Mouse (Mus musculus): Measurements from ENCODE around the gene Fis1. TPM values are rescaled to one million over a fixed set of nuclear protein-coding genes. Genes with fewer than 3 reads are reported as not detected.

The Fis1 gene
- polyA plus RNA-seq, 1 experiment from 2014 or later = 358 TPM

GRCm38 (mm10) chr5:136929073-136929472 is 24.0 kb upstream of the Fis1 start:
- Histone ChIP-seq H3K9me3 (ENCODE audit: low read length) (no peaks in the 10 kb centered on the region), H3K27ac (ENCODE audit: low read length) (no peak overlapping the region), H3K9ac (replicated peaks; ENCODE audit: low read depth) (no peak overlapping the region), H3K4me3 (ENCODE audit: low read depth, low read length) (no peak overlapping the region), H3K27me3 (replicated peaks; ENCODE audit: insufficient read depth, low read length) (no peaks in the 10 kb centered on the region), H3K4me1 (ENCODE audit: insufficient read depth, low read depth, low read length) (no peaks in the 10 kb centered on the region), H3K4me2 (replicated peaks; ENCODE audit: low read depth, low read length) (peak overlapping the region; percentile 35), H3K36me3 (ENCODE audit: insufficient read depth, low read length) (no peaks in the 10 kb centered on the region)
- peak; percentile 91 for DNase-seq (ENCODE audit: low spot score)
- peak; percentile 93 for ATAC-seq
- peak; percentile 97 for TF ChIP-seq CTCF (IDR thresholded peaks at IDR 0.05)
- no peak for TF ChIP-seq EP300 (IDR thresholded peaks at IDR 0.05)
- WGBS = 17% methylated on average over 4 of the region's 4 CpGs

- WGBS = 86% methylated on average over 14 of the region's 14 CpGs
- no peak for ATAC-seq
- no peak for DNase-seq (ENCODE audit: low spot score)
- no peaks in the 10 kb centered on the region for H3K27me3 ChIP-seq (replicated peaks; ENCODE audit: insufficient read depth, low read length)
- no peak for TF ChIP-seq CTCF (IDR thresholded peaks at IDR 0.05)
- TF ChIP-seq EP300 (IDR thresholded peaks at IDR 0.05) = no peak
- H3K9me3 ChIP-seq (ENCODE audit: low read length) = no peaks in the 10 kb centered on the region
- no peak overlapping the region for H3K27ac ChIP-seq (ENCODE audit: low read length)
- H3K4me2 ChIP-seq (replicated peaks; ENCODE audit: low read depth, low read length) = no peak overlapping the region
- no peak overlapping the region for H3K4me3 ChIP-seq (ENCODE audit: low read depth, low read length)
- no peaks in the 10 kb centered on the region for H3K36me3 ChIP-seq (ENCODE audit: insufficient read depth, low read length)
- H3K9ac ChIP-seq (replicated peaks; ENCODE audit: low read depth) = no peak overlapping the region
- no peaks in the 10 kb centered on the region for H3K4me1 ChIP-seq (ENCODE audit: insufficient read depth, low read depth, low read length)
Measured at GRCm38 (mm10) chr5:136931896-136932295, 21.2 kb upstream of the Fis1 start.

GRCm38 (mm10) chr5:136932956-136933355 is 20.1 kb upstream of the Fis1 start:
- Histone ChIP-seq H3K4me1 (ENCODE audit: insufficient read depth, low read depth, low read length) (no peaks in the 10 kb centered on the region), H3K9me3 (ENCODE audit: low read length) (no peaks in the 10 kb centered on the region)

GRCm38 (mm10) chr5:136933930-136934329 is 19.1 kb upstream of the Fis1 start:
- DNase-seq (ENCODE audit: low spot score) = no peak
- ATAC-seq = no peak
- Histone ChIP-seq H3K27ac (ENCODE audit: low read length) (no peak overlapping the region), H3K4me1 (ENCODE audit: insufficient read depth, low read depth, low read length) (no peaks in the 10 kb centered on the region), H3K9ac (replicated peaks; ENCODE audit: low read depth) (no peak overlapping the region), H3K36me3 (ENCODE audit: insufficient read depth, low read length) (no peaks in the 10 kb centered on the region), H3K9me3 (ENCODE audit: low read length) (no peaks in the 10 kb centered on the region), H3K27me3 (replicated peaks; ENCODE audit: insufficient read depth, low read length) (no peaks in the 10 kb centered on the region), H3K4me3 (ENCODE audit: low read depth, low read length) (no peak overlapping the region), H3K4me2 (replicated peaks; ENCODE audit: low read depth, low read length) (no peak overlapping the region)
- TF ChIP-seq EP300 (IDR thresholded peaks at IDR 0.05) (no peak), CTCF (IDR thresholded peaks at IDR 0.05) (no peak)
- WGBS = 86% methylated on average over 6 of the region's 6 CpGs

More at GRCm38 (mm10) chr5:136932956-136933355, 20.1 kb upstream of the Fis1 start:
- TF ChIP-seq CTCF (IDR thresholded peaks at IDR 0.05) (no peak), EP300 (IDR thresholded peaks at IDR 0.05) (no peak)
- H3K4me3 ChIP-seq (ENCODE audit: low read depth, low read length) = no peak overlapping the region
- ATAC-seq = no peak
- H3K4me2 ChIP-seq (replicated peaks; ENCODE audit: low read depth, low read length) = no peak overlapping the region
- 76% methylated on average over 5 of the region's 5 CpGs for WGBS
- no peaks in the 10 kb centered on the region for H3K27me3 ChIP-seq (replicated peaks; ENCODE audit: insufficient read depth, low read length)
- no peaks in the 10 kb centered on the region for H3K36me3 ChIP-seq (ENCODE audit: insufficient read depth, low read length)
- H3K27ac ChIP-seq (ENCODE audit: low read length) = no peak overlapping the region
- no peak for DNase-seq (ENCODE audit: low spot score)
- no peak overlapping the region for H3K9ac ChIP-seq (replicated peaks; ENCODE audit: low read depth)

GRCm38 (mm10) chr5:136935905-136936695 is 17.0 kb upstream of the Fis1 start:
- Histone ChIP-seq H3K27ac (ENCODE audit: low read length) (no peak overlapping the region), H3K4me2 (replicated peaks; ENCODE audit: low read depth, low read length) (no peak overlapping the region), H3K36me3 (ENCODE audit: insufficient read depth, low read length) (no peaks in the 10 kb centered on the region), H3K9me3 (ENCODE audit: low read length) (no peaks in the 10 kb centered on the region), H3K9ac (replicated peaks; ENCODE audit: low read depth) (no peak overlapping the region), H3K4me1 (ENCODE audit: insufficient read depth, low read depth, low read length) (no peaks in the 10 kb centered on the region), H3K27me3 (replicated peaks; ENCODE audit: insufficient read depth, low read length) (no peaks in the 10 kb centered on the region), H3K4me3 (ENCODE audit: low read depth, low read length) (no peak overlapping the region)
- peak; percentile 62 for TF ChIP-seq CTCF (IDR thresholded peaks at IDR 0.05)
- no peak for TF ChIP-seq EP300 (IDR thresholded peaks at IDR 0.05)
- no peak for ATAC-seq
- no peak for DNase-seq (ENCODE audit: low spot score)
- WGBS = 64% methylated on average over 7 of the region's 7 CpGs

GRCm38 (mm10) chr5:136936750-136937149 is 16.3 kb upstream of the Fis1 start:
- H3K4me2 ChIP-seq (replicated peaks; ENCODE audit: low read depth, low read length) = no peak overlapping the region
- DNase-seq (ENCODE audit: low spot score) (no peak), ATAC-seq (no peak)
- no peak overlapping the region for H3K4me3 ChIP-seq (ENCODE audit: low read depth, low read length)
- TF ChIP-seq CTCF (IDR thresholded peaks at IDR 0.05) = no peak
- TF ChIP-seq EP300 (IDR thresholded peaks at IDR 0.05) = no peak
- no peaks in the 10 kb centered on the region for H3K36me3 ChIP-seq (ENCODE audit: insufficient read depth, low read length)
- 77% methylated on average over 6 of the region's 6 CpGs for WGBS
- H3K9ac ChIP-seq (replicated peaks; ENCODE audit: low read depth) = no peak overlapping the region
- H3K27ac ChIP-seq (ENCODE audit: low read length) = no peak overlapping the region
- no peaks in the 10 kb centered on the region for H3K4me1 ChIP-seq (ENCODE audit: insufficient read depth, low read depth, low read length)
- no peaks in the 10 kb centered on the region for H3K9me3 ChIP-seq (ENCODE audit: low read length)
- H3K27me3 ChIP-seq (replicated peaks; ENCODE audit: insufficient read depth, low read length) = no peaks in the 10 kb centered on the region

Data from lung, postnatal 0 days (tissue).